Mouse (Mus musculus) left cerebral cortex, postnatal 25 days (tissue): ENCODE results near the gene Commd7. TPM values are rescaled to one million over a fixed set of nuclear protein-coding genes. Genes with fewer than 3 reads are reported as not detected.

Experiments
- DNase-seq, 2 experiments: peaks; one replicate each; pipeline ENCODE4 v3.0.0; 2022; ENCODE audit warnings: low spot score in 2 of 2, mixed read lengths in 1 of 2
- intact Hi-C: fragments of 180-260 bp; cut with DNase I; formaldehyde crosslinking; loops from one replicate; pipeline ENCODE4 v1.15.1; 2025
- total RNA-seq, 2 experiments: library from RNA; stranded (reverse); gene quantifications; 2 replicates each; pipeline ENCODE4 v1.2.3; 2021

The Commd7 gene
- total RNA-seq, 2 experiments from 2014 or later = 28.4 to 29.4 TPM

GRCm38 (mm10) chr2:153632871-153633226, 268 bp upstream of the Commd7 start:
- intact Hi-C loops = no loop called here
- DNase-seq = no peak

- no peak for DNase-seq
- intact Hi-C loops = no loop called here
Observed at GRCm38 (mm10) chr2:153630950-153631349, 1.6 kb downstream of the Commd7 start.

GRCm38 (mm10) chr2:153622449-153622848, 10.1 kb downstream of the Commd7 start:
- intact Hi-C loops = no loop called here
- DNase-seq = no peak

- intact Hi-C loops = no loop called here
- DNase-seq = no peak
Observed at GRCm38 (mm10) chr2:153618889-153619288, 13.7 kb downstream of the Commd7 start.

GRCm38 (mm10) chr2:153618439-153618838, 14.1 kb downstream of the Commd7 start:
- no peak for DNase-seq
- intact Hi-C loops = no loop called here

GRCm38 (mm10) chr2:153616893-153617292, 15.7 kb downstream of the Commd7 start:
- DNase-seq = no peak

GRCm38 (mm10) chr2:153612594-153613281, 19.8 kb downstream of the Commd7 start:
- DNase-seq = no peak
- intact Hi-C loops = no loop called here

More at GRCm38 (mm10) chr2:153616893-153617292, 15.7 kb downstream of the Commd7 start:
- intact Hi-C loops = no loop called here

GRCm38 (mm10) chr2:153611743-153612142, 20.8 kb downstream of the Commd7 start:
- intact Hi-C loops = no loop called here
- DNase-seq = no peak

- intact Hi-C loops = no loop called here
- no peak for DNase-seq
Observed at GRCm38 (mm10) chr2:153611241-153611630, 21.3 kb downstream of the Commd7 start.

- intact Hi-C loops = no loop called here
Observed at GRCm38 (mm10) chr2:153610426-153611240, 21.9 kb downstream of the Commd7 start.

GRCm38 (mm10) chr2:153609548-153609947, 23.0 kb downstream of the Commd7 start:
- intact Hi-C loops = no loop called here
- peak; percentile 67 to 78 for DNase-seq

More at GRCm38 (mm10) chr2:153610426-153611240, 21.9 kb downstream of the Commd7 start:
- no peak for DNase-seq

- intact Hi-C loops = no loop called here
- no peak for DNase-seq
Observed at GRCm38 (mm10) chr2:153609058-153609457, 23.5 kb downstream of the Commd7 start.

GRCm38 (mm10) chr2:153607870-153608515, 24.6 kb downstream of the Commd7 start:
- no peak for DNase-seq
- intact Hi-C loops = no loop called here

GRCm38 (mm10) chr2:153606421-153606820, 26.2 kb downstream of the Commd7 start:
- no peak for DNase-seq
- intact Hi-C loops = no loop called here

- intact Hi-C loops = no loop called here
- DNase-seq = no peak
Observed at GRCm38 (mm10) chr2:153603724-153604123, 28.9 kb downstream of the Commd7 start.

GRCm38 (mm10) chr2:153600667-153601648, 31.6 kb downstream of the Commd7 start:
- intact Hi-C loops = no loop called here
- no peak for DNase-seq

- intact Hi-C loops = no loop called here
- DNase-seq = peak; percentile 22 to 29
Observed at GRCm38 (mm10) chr2:153600021-153600666, 32.4 kb downstream of the Commd7 start.

GRCm38 (mm10) chr2:153597626-153598025, 35.0 kb downstream of the Commd7 start:
- no peak for DNase-seq
- intact Hi-C loops = no loop called here

- no peak for DNase-seq
- intact Hi-C loops = no loop called here
Observed at GRCm38 (mm10) chr2:153597014-153597413, 35.6 kb downstream of the Commd7 start.
